Mouse (Mus musculus): Measurements from ENCODE around the gene S100a11. TPM values are rescaled to one million over a fixed set of nuclear protein-coding genes. Genes with fewer than 3 reads are reported as not detected.
A peak's percentile ranks its signal among the peaks of the same experiment; 100 is the strongest.

Gene S100a11
- polyA plus RNA-seq, 1 experiment from 2014 or later: 351 TPM

- Histone ChIP-seq H3K27me3 (ENCODE audit: control insufficient read depth, insufficient read depth, low read length) (0 out of 2 replicates have a peak, but pooled peaks cover 2% of the 10 kb centered on the region), H3K27ac (ENCODE audit: low read depth, low read length) (no peak overlapping the region), H3K4me1 (ENCODE audit: control insufficient read depth, insufficient read depth, low read length) (no peaks in the 10 kb centered on the region), H3K36me3 (ENCODE audit: control insufficient read depth, insufficient read depth, low read length) (no peaks in the 10 kb centered on the region), H3K4me3 (ENCODE audit: low read depth, low read length) (no peak overlapping the region), H3K9me3 (ENCODE audit: control insufficient read depth, low read length) (no peaks in the 10 kb centered on the region), H3K4me2 (no peak overlapping the region), H3K9ac (ENCODE audit: low read length) (no peak overlapping the region)
- WGBS: 64% methylated on average over 9 of the region's 9 CpGs
- ATAC-seq (ENCODE audit: low FRiP score) (no peak), DNase-seq (ENCODE audit: low spot score, missing footprints) (no peak)
Observed at GRCm38 (mm10) chr3:93553765-93554378, 33.6 kb downstream of the S100a11 start.

GRCm38 (mm10) chr3:93554379-93554980 lies 34.2 kb downstream of the S100a11 start:
- no peaks in the 10 kb centered on the region for H3K4me1 ChIP-seq (ENCODE audit: control insufficient read depth, insufficient read depth, low read length)
- DNase-seq (ENCODE audit: low spot score, missing footprints) (peak; percentile 90), ATAC-seq (ENCODE audit: low FRiP score) (peak; percentile 54)
- H3K27me3 ChIP-seq (ENCODE audit: control insufficient read depth, insufficient read depth, low read length): 0 out of 2 replicates have a peak, but pooled peaks cover 2% of the 10 kb centered on the region
- H3K9ac ChIP-seq (ENCODE audit: low read length): peak overlapping the region; percentile 72
- peak overlapping the region; percentile 85 for H3K4me2 ChIP-seq
- peak overlapping the region; percentile 50 for H3K4me3 ChIP-seq (ENCODE audit: low read depth, low read length)
- 22% methylated on average over 13 of the region's 13 CpGs for WGBS
- H3K9me3 ChIP-seq (ENCODE audit: control insufficient read depth, low read length): no peaks in the 10 kb centered on the region
- no peaks in the 10 kb centered on the region for H3K36me3 ChIP-seq (ENCODE audit: control insufficient read depth, insufficient read depth, low read length)
- H3K27ac ChIP-seq (ENCODE audit: low read depth, low read length): no peak overlapping the region

- WGBS: 5% methylated on average over 33 of the region's 39 CpGs
Observed at GRCm38 (mm10) chr3:93554981-93555877, 34.9 kb downstream of the S100a11 start, which contains the start of gene S100a10. S100a10 (plus strand) TSS chr3:93555080.

GRCm38 (mm10) chr3:93555878-93556254 lies 35.6 kb downstream of the S100a11 start:
- Histone ChIP-seq H3K27ac (ENCODE audit: low read depth, low read length) (no peak overlapping the region), H3K36me3 (ENCODE audit: control insufficient read depth, insufficient read depth, low read length) (no peaks in the 10 kb centered on the region), H3K9me3 (ENCODE audit: control insufficient read depth, low read length) (no peaks in the 10 kb centered on the region), H3K4me1 (ENCODE audit: control insufficient read depth, insufficient read depth, low read length) (no peaks in the 10 kb centered on the region), H3K4me3 (ENCODE audit: low read depth, low read length) (peak overlapping the region; percentile 50; the same call in 1 of the 2 replicates), H3K4me2 (peak overlapping the region; percentile 85), H3K27me3 (ENCODE audit: control insufficient read depth, insufficient read depth, low read length) (0 out of 2 replicates have a peak, but pooled peaks cover 2% of the 10 kb centered on the region), H3K9ac (ENCODE audit: low read length) (no peak overlapping the region; the same call in 1 of the 2 replicates)
- 38% methylated on average over 2 of the region's 2 CpGs for WGBS
- DNase-seq (ENCODE audit: low spot score, missing footprints): no peak
- ATAC-seq (ENCODE audit: low FRiP score): peak; percentile 31; the same call in 1 of the 2 replicates

More at GRCm38 (mm10) chr3:93554981-93555877, 34.9 kb downstream of the S100a11 start, which contains the start of gene S100a10:
- H3K4me1 ChIP-seq (ENCODE audit: control insufficient read depth, insufficient read depth, low read length): no peaks in the 10 kb centered on the region
- DNase-seq (ENCODE audit: low spot score, missing footprints) (peak; percentile 91), ATAC-seq (ENCODE audit: low FRiP score) (peak; percentile 85)
- H3K27ac ChIP-seq (ENCODE audit: low read depth, low read length): no peak within 1 kb of the TSS
- peak within 1 kb of the TSS; percentile 50 for H3K4me3 ChIP-seq (ENCODE audit: low read depth, low read length)
- peak within 1 kb of the TSS; percentile 85 for H3K4me2 ChIP-seq
- peak within 1 kb of the TSS; percentile 72 for H3K9ac ChIP-seq (ENCODE audit: low read length)
- H3K9me3 ChIP-seq (ENCODE audit: control insufficient read depth, low read length): no peaks in the 10 kb centered on the region
- H3K27me3 ChIP-seq (ENCODE audit: control insufficient read depth, insufficient read depth, low read length): 0 out of 2 replicates have a peak, but pooled peaks cover 2% of the 10 kb centered on the region
- H3K36me3 ChIP-seq (ENCODE audit: control insufficient read depth, insufficient read depth, low read length): no peaks in the 10 kb centered on the region

GRCm38 (mm10) chr3:93556599-93556998 lies 36.3 kb downstream of the S100a11 start:
- Histone ChIP-seq H3K27me3 (ENCODE audit: control insufficient read depth, insufficient read depth, low read length) (0 out of 2 replicates have a peak, but pooled peaks cover 2% of the 10 kb centered on the region), H3K4me1 (ENCODE audit: control insufficient read depth, insufficient read depth, low read length) (no peaks in the 10 kb centered on the region), H3K27ac (ENCODE audit: low read depth, low read length) (no peak overlapping the region), H3K9me3 (ENCODE audit: control insufficient read depth, low read length) (no peaks in the 10 kb centered on the region), H3K9ac (ENCODE audit: low read length) (no peak overlapping the region), H3K4me2 (no peak overlapping the region), H3K4me3 (ENCODE audit: low read depth, low read length) (no peak overlapping the region), H3K36me3 (ENCODE audit: control insufficient read depth, insufficient read depth, low read length) (no peaks in the 10 kb centered on the region)
- ATAC-seq (ENCODE audit: low FRiP score) (no peak), DNase-seq (ENCODE audit: low spot score, missing footprints) (no peak)
- 83% methylated on average over 1 of the region's 1 CpGs for whole genome bisulfite sequencing

- ATAC-seq (ENCODE audit: low FRiP score) (no peak), DNase-seq (ENCODE audit: low spot score, missing footprints) (no peak)
- H3K27ac ChIP-seq (ENCODE audit: low read depth, low read length): no peak overlapping the region
- no peaks in the 10 kb centered on the region for H3K36me3 ChIP-seq (ENCODE audit: control insufficient read depth, insufficient read depth, low read length)
- H3K9ac ChIP-seq (ENCODE audit: low read length): no peak overlapping the region
- H3K9me3 ChIP-seq (ENCODE audit: control insufficient read depth, low read length): no peaks in the 10 kb centered on the region
- H3K4me2 ChIP-seq: no peak overlapping the region
- H3K4me3 ChIP-seq (ENCODE audit: low read depth, low read length): no peak overlapping the region
- H3K4me1 ChIP-seq (ENCODE audit: control insufficient read depth, insufficient read depth, low read length): no peaks in the 10 kb centered on the region
- 72% methylated on average over 4 of the region's 4 CpGs for WGBS
- H3K27me3 ChIP-seq (ENCODE audit: control insufficient read depth, insufficient read depth, low read length): 0 out of 2 replicates have a peak, but pooled peaks cover 2% of the 10 kb centered on the region
Observed at GRCm38 (mm10) chr3:93557471-93557870, 37.2 kb downstream of the S100a11 start.

- no peak overlapping the region for H3K4me3 ChIP-seq (ENCODE audit: low read depth, low read length)
- 91% methylated on average over 6 of the region's 6 CpGs for WGBS
- H3K4me1 ChIP-seq (ENCODE audit: control insufficient read depth, insufficient read depth, low read length): no peaks in the 10 kb centered on the region
- DNase-seq (ENCODE audit: low spot score, missing footprints) (no peak), ATAC-seq (ENCODE audit: low FRiP score) (no peak)
- H3K36me3 ChIP-seq (ENCODE audit: control insufficient read depth, insufficient read depth, low read length): no peaks in the 10 kb centered on the region
- no peak overlapping the region for H3K4me2 ChIP-seq
- H3K27me3 ChIP-seq (ENCODE audit: control insufficient read depth, insufficient read depth, low read length): no peaks in the 10 kb centered on the region
- H3K27ac ChIP-seq (ENCODE audit: low read depth, low read length): no peak overlapping the region
- H3K9ac ChIP-seq (ENCODE audit: low read length): no peak overlapping the region
- H3K9me3 ChIP-seq (ENCODE audit: control insufficient read depth, low read length): no peaks in the 10 kb centered on the region
Observed at GRCm38 (mm10) chr3:93559961-93560360, 39.7 kb downstream of the S100a11 start.

- no peak for ATAC-seq (ENCODE audit: low FRiP score)
- Histone ChIP-seq H3K36me3 (ENCODE audit: control insufficient read depth, insufficient read depth, low read length) (no peaks in the 10 kb centered on the region), H3K4me2 (no peak overlapping the region), H3K9ac (ENCODE audit: low read length) (no peak overlapping the region), H3K9me3 (ENCODE audit: control insufficient read depth, low read length) (no peaks in the 10 kb centered on the region), H3K27me3 (ENCODE audit: control insufficient read depth, insufficient read depth, low read length) (no peaks in the 10 kb centered on the region), H3K4me3 (ENCODE audit: low read depth, low read length) (no peak overlapping the region), H3K27ac (ENCODE audit: low read depth, low read length) (no peak overlapping the region), H3K4me1 (ENCODE audit: control insufficient read depth, insufficient read depth, low read length) (no peaks in the 10 kb centered on the region)
- WGBS: 94% methylated on average over 2 of the region's 2 CpGs
- DNase-seq (ENCODE audit: low spot score, missing footprints): no peak
Observed at GRCm38 (mm10) chr3:93562372-93562771, 42.1 kb downstream of the S100a11 start.

Measured in midbrain, embryonic 11.5 days (tissue).